Mouse (Mus musculus) E14TG2a.4 (cell line): Measurements from ENCODE around the gene Npas2.

Source experiments
- H3K27me3 ChIP-seq: 2 replicates; pipeline ENCODE4 v1.6.1; 2014; ENCODE audit warnings: low read length, control low read depth; ENCODE audit not compliant: insufficient read depth
- H3K36me3 ChIP-seq: 2 replicates; pipeline ENCODE4 v1.6.1; 2014; ENCODE audit warnings: low read length, control low read depth; ENCODE audit not compliant: insufficient read depth
- H3K4me1 ChIP-seq: replicated peaks from 2 replicates; pipeline ENCODE4 v1.6.1; 2014; ENCODE audit warnings: low read depth, low read length, control low read depth
- H3K4me3 ChIP-seq: replicated peaks from 2 replicates; pipeline ENCODE4 v1.5.1; 2014; ENCODE audit warnings: mild to moderate bottlenecking, low read length
- H3K9me3 ChIP-seq: 2 replicates; pipeline ENCODE4 v1.6.1; 2014; ENCODE audit warnings: low read length, control low read depth
- CTCF ChIP-seq: conservative IDR thresholded peaks from 2 replicates; pipeline ENCODE4 v1.5.1; 2014; ENCODE audit warnings: low read length
- NANOG ChIP-seq: IDR thresholded peaks from 2 replicates; pipeline ENCODE4 v1.6.1; 2014; ENCODE audit warnings: borderline replicate concordance, low read length, mixed read lengths
- POU5F1 ChIP-seq: IDR thresholded peaks from 2 replicates; pipeline ENCODE4 v1.6.1; 2014; ENCODE audit warnings: low read length, borderline replicate concordance

Gene Npas2

GRCm38 (mm10) chr1:39192997-39193861, at the start of gene Npas2:
Gene Npas2 (plus strand): TSS chr1:39193731.
- TF ChIP-seq CTCF (no peak), NANOG (no peak), POU5F1 (no peak)
- H3K4me3 ChIP-seq = peak within 1 kb of the TSS; percentile 84
- no peaks in the 10 kb centered on the region for H3K9me3 ChIP-seq
- H3K36me3 ChIP-seq = no peaks in the 10 kb centered on the region
- peaks cover 41% of the 10 kb centered on the region for H3K4me1 ChIP-seq
- peaks cover 61% of the 10 kb centered on the region for H3K27me3 ChIP-seq

GRCm38 (mm10) chr1:39156778-39157177, 36.8 kb upstream of the Npas2 start:
- Histone ChIP-seq H3K4me3 (no peak overlapping the region), H3K27me3 (peaks cover 14% of the 10 kb centered on the region)

GRCm38 (mm10) chr1:39160167-39160566, 33.4 kb upstream of the Npas2 start:
- peaks cover 6% of the 10 kb centered on the region; the same call in 1 of the 2 replicates for H3K4me1 ChIP-seq
- no peak overlapping the region for H3K4me3 ChIP-seq
- no peaks in the 10 kb centered on the region for H3K9me3 ChIP-seq
- no peaks in the 10 kb centered on the region for H3K36me3 ChIP-seq
- TF ChIP-seq CTCF (no peak), POU5F1 (no peak), NANOG (no peak)
- H3K27me3 ChIP-seq = peaks cover 17% of the 10 kb centered on the region

More at GRCm38 (mm10) chr1:39156778-39157177, 36.8 kb upstream of the Npas2 start:
- H3K9me3 ChIP-seq = no peaks in the 10 kb centered on the region
- TF ChIP-seq CTCF (no peak), NANOG (no peak), POU5F1 (no peak)
- peaks cover 6% of the 10 kb centered on the region; the same call in 1 of the 2 replicates for H3K4me1 ChIP-seq
- H3K36me3 ChIP-seq = no peaks in the 10 kb centered on the region

GRCm38 (mm10) chr1:39163077-39163476, 30.5 kb upstream of the Npas2 start:
- no peaks in the 10 kb centered on the region for H3K36me3 ChIP-seq
- peaks cover 17% of the 10 kb centered on the region for H3K27me3 ChIP-seq
- H3K4me1 ChIP-seq = no peaks in the 10 kb centered on the region
- no peak overlapping the region for H3K4me3 ChIP-seq
- TF ChIP-seq POU5F1 (no peak), CTCF (no peak), NANOG (no peak)
- no peaks in the 10 kb centered on the region for H3K9me3 ChIP-seq

GRCm38 (mm10) chr1:39176690-39177089, 16.8 kb upstream of the Npas2 start:
- peaks cover 25% of the 10 kb centered on the region for H3K4me1 ChIP-seq
- no peaks in the 10 kb centered on the region for H3K9me3 ChIP-seq
- TF ChIP-seq NANOG (no peak), CTCF (no peak), POU5F1 (no peak)
- H3K4me3 ChIP-seq = no peak overlapping the region
- H3K27me3 ChIP-seq = peaks cover 13% of the 10 kb centered on the region
- H3K36me3 ChIP-seq = no peaks in the 10 kb centered on the region

GRCm38 (mm10) chr1:39177211-39177610, 16.3 kb upstream of the Npas2 start:
- H3K9me3 ChIP-seq = no peaks in the 10 kb centered on the region
- TF ChIP-seq POU5F1 (no peak), CTCF (no peak), NANOG (no peak)

GRCm38 (mm10) chr1:39179806-39180205, 13.7 kb upstream of the Npas2 start:
- TF ChIP-seq POU5F1 = no peak

More at GRCm38 (mm10) chr1:39177211-39177610, 16.3 kb upstream of the Npas2 start:
- no peaks in the 10 kb centered on the region for H3K36me3 ChIP-seq
- H3K4me1 ChIP-seq = peaks cover 25% of the 10 kb centered on the region
- H3K4me3 ChIP-seq = peak overlapping the region; percentile 23; the same call in 1 of the 2 replicates
- peaks cover 13% of the 10 kb centered on the region for H3K27me3 ChIP-seq

GRCm38 (mm10) chr1:39180517-39180916, 13.0 kb upstream of the Npas2 start:
- no peaks in the 10 kb centered on the region for H3K9me3 ChIP-seq
- H3K4me1 ChIP-seq = peaks cover 25% of the 10 kb centered on the region
- peaks cover 13% of the 10 kb centered on the region for H3K27me3 ChIP-seq
- H3K4me3 ChIP-seq = no peak overlapping the region
- TF ChIP-seq POU5F1 = no peak
- no peak for TF ChIP-seq NANOG
- TF ChIP-seq CTCF = peak; percentile 57
- no peaks in the 10 kb centered on the region for H3K36me3 ChIP-seq

More at GRCm38 (mm10) chr1:39179806-39180205, 13.7 kb upstream of the Npas2 start:
- peaks cover 13% of the 10 kb centered on the region for H3K27me3 ChIP-seq
- no peaks in the 10 kb centered on the region for H3K36me3 ChIP-seq
- H3K4me3 ChIP-seq = no peak overlapping the region
- peaks cover 25% of the 10 kb centered on the region for H3K4me1 ChIP-seq
- H3K9me3 ChIP-seq = no peaks in the 10 kb centered on the region

GRCm38 (mm10) chr1:39181901-39182300, 11.6 kb upstream of the Npas2 start:
- TF ChIP-seq NANOG (no peak), POU5F1 (no peak), CTCF (no peak)

More at GRCm38 (mm10) chr1:39181901-39182300, 11.6 kb upstream of the Npas2 start:
- no peak overlapping the region for H3K4me3 ChIP-seq
- peaks cover 13% of the 10 kb centered on the region for H3K27me3 ChIP-seq
- H3K4me1 ChIP-seq = peaks cover 27% of the 10 kb centered on the region
- H3K9me3 ChIP-seq = no peaks in the 10 kb centered on the region
- H3K36me3 ChIP-seq = no peaks in the 10 kb centered on the region
